Mouse (Mus musculus) lung, postnatal 0 days (tissue): ENCODE data around the gene Aven. TPM values are rescaled to one million over a fixed set of nuclear protein-coding genes. Genes with fewer than 3 reads are reported as not detected.

Experiments used
- ATAC-seq: fragments of 200-750 bp; cut with Nextera tagmentation; 2 replicates; pipeline ENCODE4 v1.8.0; 2017; ENCODE audit warnings: moderate library complexity
- DNase-seq: peaks from one replicate; pipeline ENCODE4 v3.0.0-alpha.2; 2016; ENCODE audit warnings: low spot score
- H3K27ac ChIP-seq: fragments of 300-500 bp; sonication (generic); 2 replicates; pipeline ENCODE4 v1.5.1; 2014; ENCODE audit warnings: antibody characterized with exemption, mild to moderate bottlenecking, low read length, mixed read lengths
- H3K27me3 ChIP-seq: fragments of 300-500 bp; sonication (generic); replicated peaks from 2 replicates; pipeline ENCODE4 v1.6.1; 2014; ENCODE audit warnings: low read length, mixed read lengths; ENCODE audit not compliant: insufficient read depth
- H3K36me3 ChIP-seq: fragments of 300-500 bp; sonication (generic); 2 replicates; pipeline ENCODE4 v1.6.1; 2014; ENCODE audit warnings: low read length, mixed read lengths; ENCODE audit not compliant: insufficient read depth
- H3K4me1 ChIP-seq: fragments of 300-500 bp; sonication (generic); 2 replicates; pipeline ENCODE4 v1.6.1; 2014; ENCODE audit warnings: antibody characterized with exemption, low read depth, low read length, mixed read lengths; ENCODE audit not compliant: insufficient read depth
- H3K4me2 ChIP-seq: fragments of 300-500 bp; sonication (generic); replicated peaks from 2 replicates; pipeline ENCODE4 v1.6.1; 2014; ENCODE audit warnings: low read depth, mild to moderate bottlenecking, low read length, moderate library complexity, mixed read lengths
- H3K4me3 ChIP-seq: fragments of 300-500 bp; sonication (generic); 2 replicates; pipeline ENCODE4 v1.5.1; 2014; ENCODE audit warnings: low read depth, low read length
- H3K9ac ChIP-seq: fragments of 300-500 bp; sonication (generic); replicated peaks from 2 replicates; pipeline ENCODE4 v1.6.1; 2014; ENCODE audit warnings: low read depth, mild to moderate bottlenecking
- H3K9me3 ChIP-seq: fragments of 300-500 bp; sonication (generic); 2 replicates; pipeline ENCODE4 v1.6.1; 2016; ENCODE audit warnings: low read length, mixed read lengths
- CTCF ChIP-seq: IDR thresholded peaks from 2 replicates; pipeline ENCODE4 v1.5.1; 2016; ENCODE audit warnings: antibody characterized with exemption, mild to moderate bottlenecking
- EP300 ChIP-seq: IDR thresholded peaks from 2 replicates; pipeline ENCODE4 v1.6.1; 2016; ENCODE audit warnings: antibody characterized with exemption, mild to moderate bottlenecking, control low read depth
- WGBS: fragments of 180-500 bp; shearing (Covaris S2); extraction: QIAGEN DNeasy Blood & Tissue Kit; methylation state at CpG from one replicate; pipeline ENCODE4 v1.1.7; 2014; 5-methylcytosine and 5-hydroxymethylcytosine counted together
- microRNA-seq: library from miRNA; unstranded; fragments of <30 nt; microRNA quantifications from one replicate; pipeline ENCODE4, GENCODE M21; 2016
- polyA plus RNA-seq: library from polyadenylated mRNA; unstranded; fragments of >200 nt; fragmentation: Nextera tagmentation; extraction: Ambion mirVana; gene quantifications from 2 replicates; pipeline ENCODE4 v1.2.1, GENCODE M21; 2015

Gene Aven
- polyA plus RNA-seq, 1 experiment from 2014 or later: 2.4 TPM

GRCm38 (mm10) chr2:112656131-112656530 lies 163.4 kb downstream of the Aven start:
- Histone ChIP-seq H3K27me3 (no peaks in the 10 kb centered on the region), H3K9me3 (no peaks in the 10 kb centered on the region), H3K27ac (no peak overlapping the region), H3K36me3 (no peaks in the 10 kb centered on the region), H3K4me2 (no peak overlapping the region), H3K9ac (no peak overlapping the region), H3K4me1 (no peaks in the 10 kb centered on the region), H3K4me3 (no peak overlapping the region)
- 42% methylated on average over 5 of the region's 5 CpGs for WGBS
- DNase-seq (no peak), ATAC-seq (no peak)
- TF ChIP-seq EP300 (no peak), CTCF (no peak)

- H3K9ac ChIP-seq: no peak overlapping the region
- H3K27me3 ChIP-seq: no peaks in the 10 kb centered on the region
- ATAC-seq (no peak), DNase-seq (no peak)
- H3K4me2 ChIP-seq: no peak overlapping the region
- no peaks in the 10 kb centered on the region for H3K9me3 ChIP-seq
- 66% methylated on average over 3 of the region's 3 CpGs for WGBS
- H3K4me3 ChIP-seq: no peak overlapping the region
- no peak overlapping the region for H3K27ac ChIP-seq
- TF ChIP-seq CTCF: no peak
- no peak for TF ChIP-seq EP300
- no peaks in the 10 kb centered on the region for H3K36me3 ChIP-seq
- no peaks in the 10 kb centered on the region for H3K4me1 ChIP-seq
Measured at GRCm38 (mm10) chr2:112669461-112669860, 176.7 kb downstream of the Aven start.

DNA sequence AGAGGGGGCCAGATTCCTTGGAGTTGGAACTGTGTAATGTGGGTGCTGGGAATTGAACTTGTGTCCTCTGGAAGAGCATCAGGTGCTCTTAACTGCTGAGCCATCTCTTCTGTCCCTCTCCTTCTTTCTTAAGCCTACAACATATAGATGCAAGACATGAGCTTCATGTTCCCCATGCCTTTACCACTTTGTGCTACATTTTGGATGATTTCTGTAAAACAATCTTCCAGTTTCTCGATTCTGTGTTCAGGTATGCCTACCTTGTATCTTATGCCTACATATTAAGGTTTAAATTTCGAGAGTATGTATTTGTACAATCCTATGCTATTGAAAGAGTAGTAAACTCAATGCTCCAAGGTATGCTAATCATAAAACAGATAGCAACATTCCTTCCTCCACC lies 183.4 kb downstream of the Aven start:
- Histone ChIP-seq H3K4me3 (no peak overlapping the region), H3K27me3 (no peaks in the 10 kb centered on the region), H3K9me3 (no peaks in the 10 kb centered on the region), H3K9ac (no peak overlapping the region), H3K4me1 (no peaks in the 10 kb centered on the region), H3K27ac (no peak overlapping the region), H3K36me3 (no peaks in the 10 kb centered on the region), H3K4me2 (no peak overlapping the region)
- DNase-seq (no peak), ATAC-seq (no peak)
- no peak for TF ChIP-seq EP300
- no peak for TF ChIP-seq CTCF
- 72% methylated on average over 2 of the region's 2 CpGs for WGBS

GRCm38 (mm10) chr2:112676721-112677120 lies 184.0 kb downstream of the Aven start:
- WGBS: 57% methylated on average over 1 of the region's 1 CpGs
- DNase-seq: no peak
- H3K27me3 ChIP-seq: no peaks in the 10 kb centered on the region
- TF ChIP-seq CTCF (no peak), EP300 (no peak)
- H3K9ac ChIP-seq: no peak overlapping the region
- no peak overlapping the region for H3K4me2 ChIP-seq
- no peaks in the 10 kb centered on the region for H3K36me3 ChIP-seq
- no peaks in the 10 kb centered on the region for H3K9me3 ChIP-seq
- no peaks in the 10 kb centered on the region for H3K4me1 ChIP-seq
- no peak overlapping the region for H3K27ac ChIP-seq
- H3K4me3 ChIP-seq: no peak overlapping the region
- ATAC-seq: no peak

DNA sequence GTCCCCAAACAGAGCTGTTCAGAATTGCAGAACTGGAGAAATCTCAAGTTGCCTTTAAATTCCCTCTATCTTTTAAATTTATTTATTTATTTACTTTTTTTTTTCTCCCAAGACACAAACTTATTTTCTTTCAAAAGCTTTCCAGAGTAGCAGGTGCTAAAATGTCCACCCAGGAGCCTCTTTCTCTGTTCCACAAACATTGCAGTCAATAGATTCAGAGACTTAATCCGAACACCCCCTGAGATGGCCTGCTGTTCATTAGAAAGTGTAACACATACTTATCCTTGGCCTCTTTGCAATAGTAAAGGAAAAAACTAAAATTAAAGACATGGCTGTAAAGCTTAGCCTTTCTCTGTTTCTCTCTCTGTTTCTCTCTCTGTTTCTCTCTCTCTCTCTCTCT lies 184.5 kb downstream of the Aven start:
- DNase-seq (no peak), ATAC-seq (no peak)
- 50% methylated on average over 1 of the region's 1 CpGs for WGBS
- no peaks in the 10 kb centered on the region for H3K27me3 ChIP-seq
- no peak overlapping the region for H3K4me2 ChIP-seq
- H3K9ac ChIP-seq: no peak overlapping the region
- no peaks in the 10 kb centered on the region for H3K36me3 ChIP-seq
- no peaks in the 10 kb centered on the region for H3K4me1 ChIP-seq
- H3K4me3 ChIP-seq: no peak overlapping the region
- no peak for TF ChIP-seq EP300
- no peaks in the 10 kb centered on the region for H3K9me3 ChIP-seq
- H3K27ac ChIP-seq: no peak overlapping the region

DNA sequence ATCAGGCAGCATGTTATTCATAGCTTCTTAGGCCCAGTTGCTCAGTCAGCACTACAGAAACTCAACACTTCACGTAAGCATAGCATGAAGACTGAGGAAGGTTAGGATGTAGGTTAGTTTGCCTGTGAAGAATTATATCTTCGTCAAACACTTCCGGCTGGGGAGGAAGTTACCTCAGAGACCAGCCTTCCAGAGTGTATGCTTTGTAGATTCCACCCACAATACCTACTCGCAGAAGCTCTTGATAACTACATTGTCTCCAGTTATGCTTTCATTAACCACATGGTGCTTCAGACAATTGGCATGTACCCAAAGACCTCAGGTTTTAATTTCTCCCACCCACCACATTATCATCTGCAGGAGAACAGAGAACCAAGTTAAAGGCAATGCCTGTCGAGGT lies 189.1 kb downstream of the Aven start:
- no peaks in the 10 kb centered on the region for H3K4me1 ChIP-seq

More for the DNA sequence above, 189.1 kb downstream of the Aven start:
- Histone ChIP-seq H3K9me3 (no peaks in the 10 kb centered on the region), H3K36me3 (no peaks in the 10 kb centered on the region), H3K9ac (no peak overlapping the region), H3K4me2 (no peak overlapping the region), H3K27ac (no peak overlapping the region), H3K4me3 (no peak overlapping the region), H3K27me3 (no peaks in the 10 kb centered on the region)
- 67% methylated on average over 5 of the region's 5 CpGs for WGBS
- TF ChIP-seq CTCF (no peak), EP300 (no peak)
- ATAC-seq (no peak), DNase-seq (no peak)

Small RNA genes within 50 kb of the gene (microRNA-seq; reads per million reads assigned to microRNA genes)
- gene Gm44374: not detected

Other genes with a start within 250 kb of the Aven start
- gene Nutm1, start 233.7 kb upstream of the Aven start, polyA plus RNA-seq: 0.02 TPM in 1 of 2 replicates, not detected in the other
- gene Nop10, start 231.0 kb upstream of the Aven start, polyA plus RNA-seq: 116 and 120 TPM in 2 replicates
- 9.0 and 9.7 TPM in 2 replicates for gene Slc12a6, start 227.1 kb upstream of the Aven start, polyA plus RNA-seq
- not detected in 2 replicates for gene Gm21985, start 226.7 kb upstream of the Aven start, polyA plus RNA-seq
- gene Emc4, start 124.9 kb upstream of the Aven start, polyA plus RNA-seq: 120 and 138 TPM in 2 replicates
- gene Katnbl1, start 113.8 kb upstream of the Aven start, polyA plus RNA-seq: 22.3 and 24.4 TPM in 2 replicates
- gene Emc7, start 38.0 kb upstream of the Aven start, polyA plus RNA-seq: 29.0 and 31.6 TPM in 2 replicates
- gene Chrm5, start 12.2 kb upstream of the Aven start, polyA plus RNA-seq: not detected in 2 replicates